Mouse (Mus musculus): ENCODE data around the gene Ifnk. TPM values are rescaled to one million over a fixed set of nuclear protein-coding genes. Genes with fewer than 3 reads are reported as not detected.

The Ifnk gene
- not detected in 2 replicates for polyA plus RNA-seq (2012; rRNA removed)

GRCm38 (mm10) chr4:35151756-35152155 lies at the start of gene Ifnk:
Ifnk (plus strand) TSS chr4:35152056.
- no peak for DNase-seq
- no peak within 1 kb of the TSS for H3K4me3 ChIP-seq (replicated peaks; ENCODE audit: extremely low read depth, low read depth, low read length)
- no peaks in the 10 kb centered on the region for H3K4me1 ChIP-seq (ENCODE audit: control insufficient read depth, insufficient read depth, low read length)
- TF ChIP-seq CTCF (IDR thresholded peaks at IDR 0.05; ENCODE audit: insufficient read depth, low read length) (no peak), POLR2A (IDR thresholded peaks at IDR 0.05; ENCODE audit: borderline replicate concordance, extremely low read depth, low read depth, low read length) (no peak)
- 92% methylated on average over 4 of the region's 4 CpGs for WGBS

DNA sequence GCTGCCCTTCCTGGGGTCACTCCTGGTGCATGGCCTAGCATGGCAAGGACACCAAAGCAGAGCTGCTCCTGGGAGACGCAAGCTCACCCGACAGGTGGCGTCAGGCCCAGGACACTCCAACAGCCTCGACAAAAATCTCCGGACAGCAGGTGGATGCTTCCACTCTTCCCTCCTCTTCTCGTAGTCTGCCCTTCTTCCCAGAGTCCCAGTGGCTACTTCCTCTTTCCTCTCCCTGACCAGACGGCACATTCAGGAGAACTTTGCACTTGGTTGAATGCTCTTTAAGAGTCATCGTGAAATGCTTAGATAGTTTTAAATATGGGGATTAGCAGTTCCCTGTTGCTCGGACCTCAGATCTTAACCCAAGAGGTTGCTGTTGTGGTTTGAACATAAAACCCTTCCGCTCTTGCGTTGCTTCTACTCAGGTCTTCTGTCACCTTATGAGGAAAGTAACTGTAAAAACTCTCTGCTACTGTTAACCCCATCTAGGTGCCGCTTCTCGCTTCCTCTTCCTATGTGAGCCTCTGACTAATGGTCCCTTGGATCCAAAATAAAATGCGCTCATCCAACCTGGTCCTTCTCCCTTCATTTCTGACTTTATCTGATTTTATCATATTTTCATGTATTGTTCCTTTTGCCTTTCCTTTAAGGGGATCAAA lies 46.6 kb upstream of the Ifnk start:
- Histone ChIP-seq H3K4me3 (replicated peaks; ENCODE audit: extremely low read depth, low read depth, low read length) (no peak overlapping the region), H3K4me1 (ENCODE audit: control insufficient read depth, insufficient read depth, low read length) (peaks cover 4% of the 10 kb centered on the region; the same call in 1 of the 2 replicates)
- no peak for TF ChIP-seq CTCF (IDR thresholded peaks at IDR 0.05; ENCODE audit: insufficient read depth, low read length)
- no peak for TF ChIP-seq POLR2A (IDR thresholded peaks at IDR 0.05; ENCODE audit: borderline replicate concordance, extremely low read depth, low read depth, low read length)
- 78% methylated on average over 14 of the region's 14 CpGs for WGBS
- no peak for DNase-seq

DNA sequence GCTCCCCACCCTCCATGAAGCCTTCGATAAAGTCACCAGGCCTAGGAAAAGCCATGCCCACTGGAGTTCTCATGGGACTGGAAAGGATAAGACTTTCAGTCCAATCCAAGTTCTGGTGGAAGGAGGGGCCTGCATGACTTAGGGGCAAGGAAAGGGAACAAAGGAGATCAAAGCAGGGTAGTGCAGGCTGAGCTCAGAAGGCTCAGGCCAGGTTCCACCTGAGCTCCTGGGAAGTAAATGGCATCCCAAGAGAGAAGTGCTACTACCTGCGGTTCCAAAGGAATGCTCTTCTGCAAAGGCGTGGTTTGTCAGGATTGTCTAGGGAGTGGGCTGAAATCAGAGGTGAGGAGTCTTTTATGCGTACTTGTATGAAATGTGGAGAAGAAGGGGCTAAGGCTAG lies 39.4 kb upstream of the Ifnk start:
- WGBS = 67% methylated on average over 4 of the region's 4 CpGs
- Histone ChIP-seq H3K4me3 (replicated peaks; ENCODE audit: extremely low read depth, low read depth, low read length) (no peak overlapping the region), H3K4me1 (ENCODE audit: control insufficient read depth, insufficient read depth, low read length) (peaks cover 2% of the 10 kb centered on the region; the same call in 1 of the 2 replicates)
- DNase-seq = no peak
- TF ChIP-seq CTCF (IDR thresholded peaks at IDR 0.05; ENCODE audit: insufficient read depth, low read length) (no peak), POLR2A (IDR thresholded peaks at IDR 0.05; ENCODE audit: borderline replicate concordance, extremely low read depth, low read depth, low read length) (no peak)

- Histone ChIP-seq H3K4me1 (ENCODE audit: control insufficient read depth, insufficient read depth, low read length) (peaks cover 2% of the 10 kb centered on the region; the same call in 1 of the 2 replicates), H3K4me3 (replicated peaks; ENCODE audit: extremely low read depth, low read depth, low read length) (no peak overlapping the region)
- 61% methylated on average over 13 of the region's 13 CpGs for WGBS
- no peak for DNase-seq
- TF ChIP-seq POLR2A (IDR thresholded peaks at IDR 0.05; ENCODE audit: borderline replicate concordance, extremely low read depth, low read depth, low read length) = no peak
- no peak for TF ChIP-seq CTCF (IDR thresholded peaks at IDR 0.05; ENCODE audit: insufficient read depth, low read length)
These were observed 38.2 kb upstream of the Ifnk start for GRCm38 (mm10) chr4:35113516-35114248.

GRCm38 (mm10) chr4:35114950-35115349 lies 36.9 kb upstream of the Ifnk start:
- DNase-seq = no peak
- TF ChIP-seq POLR2A (IDR thresholded peaks at IDR 0.05; ENCODE audit: borderline replicate concordance, extremely low read depth, low read depth, low read length) = no peak
- WGBS = 74% methylated on average over 2 of the region's 2 CpGs
- Histone ChIP-seq H3K4me1 (ENCODE audit: control insufficient read depth, insufficient read depth, low read length) (peaks cover 2% of the 10 kb centered on the region; the same call in 1 of the 2 replicates), H3K4me3 (replicated peaks; ENCODE audit: extremely low read depth, low read depth, low read length) (no peak overlapping the region)

- Histone ChIP-seq H3K4me3 (replicated peaks; ENCODE audit: extremely low read depth, low read depth, low read length) (no peak overlapping the region), H3K4me1 (ENCODE audit: control insufficient read depth, insufficient read depth, low read length) (peaks cover 2% of the 10 kb centered on the region; the same call in 1 of the 2 replicates)
These were observed 35.9 kb upstream of the Ifnk start for GRCm38 (mm10) chr4:35115933-35116332.

DNA sequence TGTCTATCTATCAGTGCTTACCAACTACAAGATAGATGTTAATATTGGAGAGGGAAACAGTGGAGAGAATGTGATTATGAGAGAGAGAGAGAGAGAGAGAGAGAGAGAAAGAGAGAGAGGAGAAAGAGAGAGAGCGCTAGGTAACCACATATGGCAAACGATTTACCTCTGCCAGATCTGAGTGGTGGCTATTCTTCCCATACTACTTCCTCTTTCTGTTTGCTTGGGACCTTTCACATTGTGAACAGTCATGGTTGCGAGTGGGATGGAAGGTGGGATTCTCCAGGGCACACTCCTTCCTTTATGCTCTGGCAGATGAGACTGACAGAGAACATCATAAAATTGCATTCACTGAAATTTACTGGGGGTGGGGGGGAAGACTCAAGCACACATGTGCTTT lies 34.7 kb upstream of the Ifnk start:
- no peak for TF ChIP-seq CTCF (IDR thresholded peaks at IDR 0.05; ENCODE audit: insufficient read depth, low read length)
- TF ChIP-seq POLR2A (IDR thresholded peaks at IDR 0.05; ENCODE audit: borderline replicate concordance, extremely low read depth, low read depth, low read length) = no peak

More at GRCm38 (mm10) chr4:35115933-35116332, 35.9 kb upstream of the Ifnk start:
- DNase-seq = no peak
- no peak for TF ChIP-seq CTCF (IDR thresholded peaks at IDR 0.05; ENCODE audit: insufficient read depth, low read length)
- no peak for TF ChIP-seq POLR2A (IDR thresholded peaks at IDR 0.05; ENCODE audit: borderline replicate concordance, extremely low read depth, low read depth, low read length)
- WGBS = 71% methylated on average over 6 of the region's 6 CpGs

GRCm38 (mm10) chr4:35118851-35119250 lies 33.0 kb upstream of the Ifnk start:
- 58% methylated on average over 2 of the region's 2 CpGs for WGBS
- DNase-seq = no peak
- no peaks in the 10 kb centered on the region; the same call in 1 of the 2 replicates for H3K4me1 ChIP-seq (ENCODE audit: control insufficient read depth, insufficient read depth, low read length)
- no peak overlapping the region for H3K4me3 ChIP-seq (replicated peaks; ENCODE audit: extremely low read depth, low read depth, low read length)
- no peak for TF ChIP-seq POLR2A (IDR thresholded peaks at IDR 0.05; ENCODE audit: borderline replicate concordance, extremely low read depth, low read depth, low read length)
- TF ChIP-seq CTCF (IDR thresholded peaks at IDR 0.05; ENCODE audit: insufficient read depth, low read length) = no peak

More for the DNA sequence above, 34.7 kb upstream of the Ifnk start:
- Histone ChIP-seq H3K4me3 (replicated peaks; ENCODE audit: extremely low read depth, low read depth, low read length) (no peak overlapping the region), H3K4me1 (ENCODE audit: control insufficient read depth, insufficient read depth, low read length) (peaks cover 2% of the 10 kb centered on the region; the same call in 1 of the 2 replicates)
- DNase-seq = no peak
- WGBS = 84% methylated on average over 3 of the region's 3 CpGs

GRCm38 (mm10) chr4:35120159-35120558 lies 31.7 kb upstream of the Ifnk start:
- H3K4me1 ChIP-seq (ENCODE audit: control insufficient read depth, insufficient read depth, low read length) = no peaks in the 10 kb centered on the region; the same call in 1 of the 2 replicates
- no peak overlapping the region for H3K4me3 ChIP-seq (replicated peaks; ENCODE audit: extremely low read depth, low read depth, low read length)
- TF ChIP-seq POLR2A (IDR thresholded peaks at IDR 0.05; ENCODE audit: borderline replicate concordance, extremely low read depth, low read depth, low read length) = no peak
- no peak for TF ChIP-seq CTCF (IDR thresholded peaks at IDR 0.05; ENCODE audit: insufficient read depth, low read length)
- DNase-seq = no peak
- WGBS = 37% methylated on average over 4 of the region's 4 CpGs

Data from lung, adult 2 months (tissue).